Mouse (Mus musculus) gastrocnemius, adult 18-20 months (tissue): Measurements from ENCODE around the gene Mtmr3. TPM values are rescaled to one million over a fixed set of nuclear protein-coding genes. Genes with fewer than 3 reads are reported as not detected.

Experiments used
- DNase-seq: peaks from one replicate; pipeline ENCODE4 v3.0.0; 2021; ENCODE audit warnings: low spot score
- total RNA-seq, 2 experiments: library from RNA; stranded (reverse); gene quantifications; 2 replicates each; pipeline ENCODE4 v1.2.3; 2021

Mtmr3 gene
- total RNA-seq, 2 experiments from 2014 or later, result 45.1 to 51.2 TPM

GRCm38 (mm10) chr11:4527132-4527531 lies 67.5 kb downstream of the Mtmr3 start:
- no peak for DNase-seq

DNA sequence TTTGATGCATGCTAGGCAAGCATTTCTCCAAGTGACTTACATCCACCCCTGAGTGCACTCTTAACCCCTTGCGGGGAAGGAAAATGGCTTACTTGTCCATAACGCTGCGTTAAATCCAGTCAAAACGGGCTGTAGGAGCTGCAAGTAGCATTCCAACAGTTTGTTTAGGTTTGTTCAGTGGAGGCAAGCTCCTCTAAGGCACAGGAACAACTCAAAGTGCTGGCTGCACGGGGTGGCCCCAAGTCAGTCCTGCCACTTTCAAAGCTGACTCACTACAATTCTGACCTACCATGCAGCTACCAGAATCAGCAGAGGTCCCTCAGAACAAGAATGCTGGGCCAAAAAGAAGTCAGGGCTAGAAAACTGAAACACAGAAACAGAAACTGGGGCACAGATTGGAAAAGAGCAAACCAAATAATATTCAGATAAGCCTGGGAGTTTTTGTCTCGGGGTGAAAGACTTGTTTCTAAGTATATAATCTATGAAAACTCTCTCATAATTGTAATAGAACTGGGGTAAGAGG lies 72.5 kb downstream of the Mtmr3 start:
- no peak for DNase-seq

DNA sequence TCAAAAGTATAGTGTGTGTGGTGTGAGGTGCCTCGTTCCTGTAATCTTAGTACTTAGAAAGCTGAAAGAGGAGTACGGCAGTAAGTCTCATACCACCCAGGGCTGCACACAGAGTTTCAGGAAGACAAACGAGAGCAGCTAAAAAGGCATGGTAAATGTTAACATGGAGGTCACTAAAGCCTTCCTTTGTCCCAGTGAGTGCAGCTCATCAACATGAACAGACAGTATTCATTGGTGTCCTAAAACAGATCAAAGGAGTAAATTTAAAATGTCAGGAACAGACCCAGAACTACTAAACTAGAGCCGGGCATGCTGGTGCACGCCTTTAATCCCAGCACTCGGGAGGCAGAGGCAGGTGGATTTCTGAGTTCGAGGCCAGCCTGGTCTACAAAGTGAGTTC lies 75.7 kb downstream of the Mtmr3 start:
- no peak for DNase-seq

DNA sequence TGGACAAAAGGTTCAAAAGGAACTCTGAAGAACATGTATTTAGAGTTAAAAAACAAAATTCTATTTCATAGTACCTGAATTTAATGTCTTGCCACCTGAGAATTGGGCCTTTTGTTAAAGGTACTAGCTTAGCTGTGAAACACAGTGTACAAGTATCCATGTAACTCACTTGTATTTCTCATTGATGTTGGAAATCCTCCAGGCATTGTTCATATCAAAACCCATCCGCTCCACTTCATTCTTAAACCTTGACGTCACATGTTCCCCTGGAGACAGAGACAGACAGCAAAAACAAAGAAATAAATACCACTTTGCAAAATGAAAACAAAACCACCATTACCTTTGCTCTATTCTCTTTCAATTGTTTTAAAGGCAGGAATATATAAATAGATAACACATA lies 87.2 kb downstream of the Mtmr3 start:
- no peak for DNase-seq

DNA sequence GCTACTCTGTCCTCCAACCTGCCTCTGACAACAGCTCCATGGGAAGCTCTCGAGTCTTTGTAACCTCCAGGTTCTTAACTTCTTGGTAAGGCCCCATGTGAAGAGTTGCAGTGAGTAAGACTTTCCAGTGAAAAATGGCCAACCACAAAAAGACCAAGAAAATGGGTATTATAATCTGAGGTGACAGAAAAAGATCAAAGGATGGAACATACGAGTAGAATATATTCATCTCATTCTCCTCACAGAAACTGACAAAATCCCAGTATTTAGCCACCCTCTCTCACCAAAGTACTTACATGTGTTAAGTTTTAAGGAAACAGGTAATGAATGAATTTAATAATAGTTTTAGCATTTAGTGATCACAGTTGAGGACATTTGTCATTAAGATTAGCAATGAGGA lies 88.2 kb downstream of the Mtmr3 start:
- DNase-seq, result no peak

- DNase-seq, result no peak
These were observed 92.5 kb downstream of the Mtmr3 start for GRCm38 (mm10) chr11:4502206-4502605.

- DNase-seq, result peak; percentile 21
These were observed 93.8 kb downstream of the Mtmr3 start for GRCm38 (mm10) chr11:4500826-4501225.

DNA sequence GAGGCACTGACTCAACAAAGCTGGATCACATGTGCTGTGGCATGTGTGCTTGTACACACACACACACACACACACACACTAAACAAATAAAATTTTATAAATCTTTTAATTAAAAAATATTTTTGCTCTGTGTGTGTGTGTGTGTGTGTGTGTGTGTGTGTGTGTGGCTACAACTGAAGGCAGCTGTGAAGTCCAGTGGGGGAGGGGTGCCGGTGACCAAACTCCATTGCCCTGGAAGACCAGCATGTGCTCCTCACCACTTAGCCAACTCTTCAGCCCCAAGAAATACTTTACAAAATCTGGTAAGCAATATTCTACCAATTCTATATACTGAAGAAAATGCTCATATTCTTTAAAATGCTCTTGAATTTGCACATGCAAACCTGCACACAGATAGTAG lies 94.4 kb downstream of the Mtmr3 start:
- DNase-seq, result no peak

GRCm38 (mm10) chr11:4499456-4499855 lies 95.2 kb downstream of the Mtmr3 start:
- DNase-seq, result no peak

DNA sequence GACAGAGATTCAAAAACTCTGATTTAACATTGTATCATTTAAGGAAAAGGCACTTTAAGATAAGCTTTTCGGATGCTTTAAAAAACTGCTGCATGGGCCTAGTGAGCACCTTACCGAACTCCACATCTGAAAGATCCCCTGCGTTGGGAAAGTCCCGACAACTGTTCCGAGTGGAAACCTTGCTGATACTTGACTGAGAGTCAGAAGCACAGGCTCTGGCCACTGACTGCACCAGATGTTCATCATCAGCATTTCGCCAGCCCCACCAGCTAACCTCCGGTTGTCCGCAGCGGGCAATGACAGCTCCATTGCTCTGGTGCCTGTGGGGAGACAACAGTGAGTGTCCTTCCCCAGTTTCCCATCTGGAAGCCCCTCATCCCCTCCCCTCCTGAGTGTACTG lies 95.9 kb downstream of the Mtmr3 start:
- DNase-seq, result no peak

- no peak for DNase-seq
These were observed 97.1 kb downstream of the Mtmr3 start for GRCm38 (mm10) chr11:4497501-4498118.

- DNase-seq, result no peak
These were observed 99.6 kb downstream of the Mtmr3 start for GRCm38 (mm10) chr11:4495021-4495540.

DNA sequence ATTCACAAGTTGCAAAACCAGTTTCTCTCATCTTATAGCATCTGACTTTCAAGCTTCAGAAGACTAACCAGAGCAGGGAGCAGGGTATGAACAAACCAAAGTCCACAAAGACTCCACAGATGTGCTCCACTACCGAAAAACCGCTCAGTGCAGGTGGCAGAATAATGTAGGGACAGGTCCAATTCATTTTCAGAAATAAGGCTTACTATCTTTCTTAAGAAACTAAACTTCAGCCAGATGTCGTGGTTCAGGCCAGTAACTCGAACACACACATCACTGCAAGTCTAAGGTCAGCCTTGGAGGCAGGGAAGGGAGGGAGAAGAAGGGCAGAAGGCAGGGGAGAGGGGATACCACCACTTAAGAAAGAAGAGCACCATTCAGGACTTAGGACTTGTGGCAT lies 105.5 kb downstream of the Mtmr3 start:
- DNase-seq, result no peak

- no peak for DNase-seq
These were observed 105.9 kb downstream of the Mtmr3 start for GRCm38 (mm10) chr11:4488798-4489197.

- no peak for DNase-seq
These were observed 106.3 kb downstream of the Mtmr3 start for GRCm38 (mm10) chr11:4488367-4488766.

- DNase-seq, result no peak
These were observed 107.2 kb downstream of the Mtmr3 start for GRCm38 (mm10) chr11:4487401-4487965.

GRCm38 (mm10) chr11:4484541-4484940 lies 110.1 kb downstream of the Mtmr3 start:
- DNase-seq, result no peak

- no peak for DNase-seq
These were observed 112.0 kb downstream of the Mtmr3 start for GRCm38 (mm10) chr11:4482641-4483040.

GRCm38 (mm10) chr11:4476184-4476697 lies 118.4 kb downstream of the Mtmr3 start:
- DNase-seq, result no peak

DNA sequence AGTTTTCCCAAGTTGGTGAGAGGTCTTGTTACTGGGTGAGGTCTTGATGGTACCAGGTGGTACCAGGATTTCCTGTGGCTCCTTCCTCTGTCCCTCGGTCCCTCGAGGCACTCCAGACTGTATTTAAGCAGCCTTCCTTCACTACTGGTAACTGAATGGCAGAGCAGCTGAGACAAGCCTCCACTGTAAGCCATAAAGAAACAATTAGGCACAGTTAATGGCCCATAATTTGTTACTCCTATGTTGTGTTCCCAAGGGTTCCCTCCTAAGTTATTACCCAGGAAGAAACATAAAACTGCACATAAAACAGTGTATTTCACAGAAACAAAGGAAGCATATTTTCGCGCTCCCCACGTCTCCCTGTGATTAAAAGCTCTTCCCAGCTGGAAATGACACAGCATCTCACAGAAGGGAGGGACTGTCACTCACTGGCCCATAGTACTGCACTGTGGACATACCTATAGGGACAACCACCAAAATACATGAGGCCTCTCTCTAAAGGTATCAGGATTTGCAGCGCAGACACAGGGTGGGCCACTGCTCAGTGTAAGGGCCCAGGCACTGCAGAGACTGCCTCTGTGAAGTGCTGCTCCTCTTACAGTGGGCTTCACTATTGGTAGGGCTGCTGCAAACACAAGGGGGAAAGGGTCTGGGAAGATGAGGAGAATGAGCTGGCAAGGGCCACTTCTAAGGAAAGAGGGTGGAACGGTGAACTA lies 122.0 kb downstream of the Mtmr3 start:
- DNase-seq, result no peak

DNA sequence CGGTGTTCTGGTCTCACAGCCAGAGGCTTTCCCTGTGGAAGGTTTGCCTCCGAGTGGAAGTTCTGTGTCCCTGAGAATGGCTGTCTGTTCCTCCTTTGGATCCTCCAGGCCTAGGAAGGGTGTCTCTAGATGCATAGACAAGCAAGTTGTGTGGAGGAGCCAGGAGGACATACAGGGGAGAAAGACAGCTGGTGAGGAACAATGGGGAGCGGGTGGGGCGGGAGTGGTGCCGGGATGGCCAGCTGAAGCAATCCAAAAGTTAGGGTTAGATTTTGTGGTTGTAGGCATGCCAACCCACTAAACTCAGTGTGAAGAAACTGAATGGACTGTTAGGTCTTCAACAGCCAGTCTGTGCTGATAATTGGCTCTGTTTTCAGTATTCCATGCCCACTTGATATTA lies 122.9 kb downstream of the Mtmr3 start:
- DNase-seq, result no peak

GRCm38 (mm10) chr11:4471251-4471650 lies 123.4 kb downstream of the Mtmr3 start:
- no peak for DNase-seq
